Mouse (Mus musculus): ENCODE measurements around the gene Mecom.

Gene Mecom

DNA sequence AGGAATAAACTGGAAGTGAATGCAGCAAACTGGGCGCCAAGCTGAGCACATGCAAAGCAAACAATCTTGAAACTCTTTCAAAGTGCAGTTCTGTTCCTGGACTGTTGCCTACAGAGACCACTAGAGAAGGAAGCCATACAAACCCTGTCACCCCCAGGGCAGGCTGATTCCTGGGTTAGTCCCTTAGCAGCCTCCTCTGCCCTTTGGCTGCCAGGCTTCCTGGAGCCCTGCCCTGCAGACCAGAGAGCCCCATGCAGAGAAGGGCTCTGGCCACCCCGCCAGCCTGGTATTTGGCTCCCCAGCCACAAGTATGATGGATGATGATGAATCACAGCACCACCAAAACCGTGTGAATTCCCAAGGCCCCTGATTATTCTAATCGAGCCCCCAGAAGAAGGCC is 286.9 kb downstream of the Mecom start:
- Histone ChIP-seq H3K36me3 (ENCODE audit: control insufficient read depth, insufficient read depth, low read length, poor library complexity, severe bottlenecking) (no peaks in the 10 kb centered on the region), H3K27me3 (ENCODE audit: control insufficient read depth, insufficient read depth, low read length, poor library complexity, severe bottlenecking) (no peaks in the 10 kb centered on the region)
- no peak for DNase-seq (ENCODE audit: low read depth, low spot score)

DNA sequence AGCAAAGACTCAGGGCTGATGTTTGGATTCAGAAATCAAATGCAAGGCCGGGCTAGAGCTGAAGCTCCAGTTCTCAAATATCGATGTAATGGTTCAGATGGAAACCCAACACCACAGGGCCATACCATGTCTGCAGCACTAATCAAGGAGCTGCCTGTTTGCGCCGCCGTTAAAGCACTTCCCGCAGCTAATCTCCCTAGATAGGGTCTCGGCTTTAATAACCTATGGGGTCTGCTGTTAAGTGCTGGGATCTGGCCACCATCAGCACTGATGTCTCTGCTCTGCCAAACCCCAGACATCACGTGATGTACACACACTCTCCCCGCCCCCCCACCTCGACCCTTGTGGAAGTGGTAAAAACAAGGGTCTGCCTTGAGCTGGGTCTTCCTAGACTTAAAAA is 289.4 kb downstream of the Mecom start:
- Histone ChIP-seq H3K36me3 (ENCODE audit: control insufficient read depth, insufficient read depth, low read length, poor library complexity, severe bottlenecking) (no peaks in the 10 kb centered on the region), H3K27me3 (ENCODE audit: control insufficient read depth, insufficient read depth, low read length, poor library complexity, severe bottlenecking) (no peaks in the 10 kb centered on the region)
- DNase-seq (ENCODE audit: low read depth, low spot score), result no peak

DNA sequence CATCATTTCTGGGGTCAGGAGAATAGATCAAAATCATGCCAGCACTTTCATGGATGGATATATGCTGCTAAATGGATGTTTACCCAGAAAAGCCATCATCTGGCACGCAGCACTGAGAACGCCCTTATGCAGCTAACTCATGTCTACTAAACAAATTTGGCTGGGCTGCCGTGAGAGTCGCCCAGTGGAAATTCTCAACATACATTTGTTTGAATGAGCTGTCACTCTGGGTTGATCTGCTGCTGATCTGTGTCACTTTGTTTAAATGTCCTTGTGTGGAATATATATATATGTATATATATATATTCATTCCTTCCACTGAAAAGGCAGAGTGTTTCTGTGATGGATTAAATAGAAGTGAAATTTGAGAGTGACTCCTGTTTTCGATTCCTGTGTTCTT is 290.0 kb downstream of the Mecom start:
- Histone ChIP-seq H3K36me3 (ENCODE audit: control insufficient read depth, insufficient read depth, low read length, poor library complexity, severe bottlenecking) (no peaks in the 10 kb centered on the region), H3K27me3 (ENCODE audit: control insufficient read depth, insufficient read depth, low read length, poor library complexity, severe bottlenecking) (no peaks in the 10 kb centered on the region)
- no peak for DNase-seq (ENCODE audit: low read depth, low spot score)

DNA sequence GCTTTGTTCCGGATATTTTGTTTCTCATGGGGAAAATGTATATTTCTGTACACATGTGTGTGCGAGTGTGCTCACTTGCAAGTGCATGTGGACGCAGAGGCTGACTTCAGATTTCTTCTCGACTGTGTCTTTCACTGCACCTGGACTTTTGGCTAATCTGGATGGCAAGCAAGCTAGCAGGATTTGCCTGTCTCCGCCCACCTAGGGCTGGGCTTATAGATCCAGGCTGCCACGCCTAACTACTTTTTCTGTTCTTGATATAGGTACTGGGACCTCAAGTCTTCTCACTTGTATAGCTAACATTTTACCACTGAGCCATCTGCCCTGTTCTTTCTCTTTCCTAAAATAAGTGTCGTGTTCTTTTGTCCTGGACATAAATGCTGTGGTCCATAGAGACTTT is 290.9 kb downstream of the Mecom start:
- no peak for DNase-seq (ENCODE audit: low read depth, low spot score)
- Histone ChIP-seq H3K27me3 (ENCODE audit: control insufficient read depth, insufficient read depth, low read length, poor library complexity, severe bottlenecking) (no peaks in the 10 kb centered on the region), H3K36me3 (ENCODE audit: control insufficient read depth, insufficient read depth, low read length, poor library complexity, severe bottlenecking) (no peaks in the 10 kb centered on the region)

DNA sequence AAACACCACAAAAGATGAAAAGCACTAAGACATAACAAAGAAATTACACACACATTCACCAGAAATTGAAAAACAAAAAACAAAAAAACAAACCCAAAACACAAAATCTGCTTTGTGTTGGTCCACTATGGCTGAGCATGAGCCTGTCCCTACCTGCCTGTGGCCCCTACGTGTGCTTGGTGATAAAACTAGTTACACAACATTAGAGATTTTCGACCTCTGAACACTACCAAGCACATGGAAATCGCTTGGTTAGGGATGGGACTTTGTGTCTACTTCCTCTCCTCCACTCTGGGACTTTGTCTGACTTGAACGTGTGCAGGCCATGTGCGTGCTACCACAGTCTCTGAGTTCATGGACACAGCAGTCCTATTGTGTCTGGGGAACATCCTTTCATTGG is 292.0 kb downstream of the Mecom start:
- H3K27me3 ChIP-seq (ENCODE audit: control insufficient read depth, insufficient read depth, low read length, poor library complexity, severe bottlenecking), result no peaks in the 10 kb centered on the region
- no peak for DNase-seq (ENCODE audit: low read depth, low spot score)
- H3K36me3 ChIP-seq (ENCODE audit: control insufficient read depth, insufficient read depth, low read length, poor library complexity, severe bottlenecking), result no peaks in the 10 kb centered on the region

DNA sequence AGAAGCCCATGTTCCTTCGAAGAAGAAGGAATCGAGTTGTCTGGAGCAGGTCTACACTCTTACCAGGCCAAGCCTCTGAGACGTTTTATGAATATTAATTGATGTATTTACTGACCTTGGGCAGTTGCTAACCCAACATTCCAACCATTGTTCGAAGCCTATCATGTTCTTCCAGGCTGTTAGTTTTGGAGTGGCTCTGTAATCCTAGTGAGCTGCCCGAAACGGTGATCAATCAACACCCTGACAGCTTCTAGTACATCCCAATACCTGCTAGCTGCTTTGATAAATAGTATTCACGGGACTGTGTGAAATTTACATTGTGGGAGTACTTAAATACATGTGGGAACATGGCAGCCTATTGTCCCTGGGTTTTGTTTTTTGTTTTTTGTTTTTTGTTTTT is 293.4 kb downstream of the Mecom start:
- Histone ChIP-seq H3K27me3 (ENCODE audit: control insufficient read depth, insufficient read depth, low read length, poor library complexity, severe bottlenecking) (no peaks in the 10 kb centered on the region), H3K36me3 (ENCODE audit: control insufficient read depth, insufficient read depth, low read length, poor library complexity, severe bottlenecking) (no peaks in the 10 kb centered on the region)
- no peak for DNase-seq (ENCODE audit: low read depth, low spot score)

DNA sequence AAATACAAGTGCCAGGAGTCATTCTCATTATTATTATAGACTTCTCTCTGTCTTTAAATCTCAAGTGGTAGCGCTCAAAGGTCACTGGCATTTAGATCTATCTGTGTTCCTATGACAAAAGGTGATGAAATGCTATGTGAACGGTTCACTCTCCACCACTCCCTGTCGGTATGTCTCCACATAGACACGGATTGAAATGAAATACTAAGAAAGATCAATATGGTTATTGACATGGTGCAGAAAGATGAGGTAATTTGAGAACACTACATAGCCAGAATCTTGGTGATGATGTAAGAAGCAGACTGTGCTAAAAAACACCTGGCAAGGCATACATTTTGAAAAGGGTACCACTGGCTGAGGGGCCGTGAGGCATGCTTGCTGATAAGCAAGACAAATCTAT is 294.1 kb downstream of the Mecom start:
- H3K27me3 ChIP-seq (ENCODE audit: control insufficient read depth, insufficient read depth, low read length, poor library complexity, severe bottlenecking), result no peaks in the 10 kb centered on the region

DNA sequence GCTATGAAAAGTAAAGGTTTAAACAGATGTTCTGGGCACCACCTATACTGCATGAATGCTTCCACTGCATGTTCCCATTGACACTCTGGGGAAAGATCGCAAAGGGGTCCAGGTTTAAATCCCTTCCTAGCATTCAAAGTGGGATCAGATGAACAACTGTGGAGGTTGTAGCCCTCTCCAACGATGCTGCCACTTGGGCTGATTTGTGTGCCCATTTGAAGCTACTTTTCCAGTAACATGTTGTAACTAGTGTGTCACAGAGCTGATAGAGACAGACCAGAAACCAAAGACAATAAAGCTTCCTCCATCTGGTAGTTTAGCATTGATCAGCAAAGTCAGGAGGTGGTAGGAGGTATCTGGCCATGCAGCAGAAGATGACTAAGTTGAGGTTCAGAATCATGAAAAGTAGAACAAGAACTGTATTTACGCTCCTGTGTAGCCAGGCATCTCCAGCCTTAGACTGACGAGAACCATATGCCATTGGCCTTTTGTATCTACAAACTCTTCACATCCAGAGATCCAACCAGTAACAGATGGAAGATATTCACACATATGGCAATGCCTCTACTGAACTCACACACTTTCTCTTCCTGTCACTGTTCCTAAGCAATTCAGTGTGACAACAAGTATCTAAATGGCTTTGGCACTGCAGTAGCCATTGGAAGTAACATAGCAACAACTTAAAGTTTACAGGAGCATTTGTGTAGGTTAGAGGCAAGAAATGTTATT is 299.0 kb downstream of the Mecom start:
- Histone ChIP-seq H3K27me3 (ENCODE audit: control insufficient read depth, insufficient read depth, low read length, poor library complexity, severe bottlenecking) (no peaks in the 10 kb centered on the region), H3K36me3 (ENCODE audit: control insufficient read depth, insufficient read depth, low read length, poor library complexity, severe bottlenecking) (no peaks in the 10 kb centered on the region)
- DNase-seq (ENCODE audit: low read depth, low spot score), result no peak

More for the DNA sequence above, 294.1 kb downstream of the Mecom start:
- DNase-seq (ENCODE audit: low read depth, low spot score), result no peak
- H3K36me3 ChIP-seq (ENCODE audit: control insufficient read depth, insufficient read depth, low read length, poor library complexity, severe bottlenecking), result no peaks in the 10 kb centered on the region

DNA sequence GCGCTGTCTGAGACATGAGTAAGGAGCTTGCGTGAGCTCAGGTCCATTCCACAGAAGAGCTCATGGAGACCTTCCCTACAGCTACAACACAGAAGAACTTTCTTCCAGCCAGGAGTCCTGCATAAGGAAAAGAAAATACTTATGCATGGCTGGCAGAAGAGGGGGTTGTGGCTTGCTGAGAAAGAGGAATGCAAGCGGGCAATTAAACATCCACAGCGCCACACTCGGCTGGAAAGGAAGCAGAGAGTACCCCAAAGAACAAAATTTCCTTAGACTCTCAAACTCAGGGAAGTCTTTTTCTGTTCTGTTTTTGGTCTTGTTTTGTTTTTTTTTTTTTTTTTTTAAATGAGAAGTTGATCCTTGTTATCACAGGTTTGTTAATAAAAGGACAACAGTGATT is 300.6 kb downstream of the Mecom start:
- H3K36me3 ChIP-seq (ENCODE audit: control insufficient read depth, insufficient read depth, low read length, poor library complexity, severe bottlenecking), result no peaks in the 10 kb centered on the region
- DNase-seq (ENCODE audit: low read depth, low spot score), result no peak
- H3K27me3 ChIP-seq (ENCODE audit: control insufficient read depth, insufficient read depth, low read length, poor library complexity, severe bottlenecking), result no peaks in the 10 kb centered on the region

DNA sequence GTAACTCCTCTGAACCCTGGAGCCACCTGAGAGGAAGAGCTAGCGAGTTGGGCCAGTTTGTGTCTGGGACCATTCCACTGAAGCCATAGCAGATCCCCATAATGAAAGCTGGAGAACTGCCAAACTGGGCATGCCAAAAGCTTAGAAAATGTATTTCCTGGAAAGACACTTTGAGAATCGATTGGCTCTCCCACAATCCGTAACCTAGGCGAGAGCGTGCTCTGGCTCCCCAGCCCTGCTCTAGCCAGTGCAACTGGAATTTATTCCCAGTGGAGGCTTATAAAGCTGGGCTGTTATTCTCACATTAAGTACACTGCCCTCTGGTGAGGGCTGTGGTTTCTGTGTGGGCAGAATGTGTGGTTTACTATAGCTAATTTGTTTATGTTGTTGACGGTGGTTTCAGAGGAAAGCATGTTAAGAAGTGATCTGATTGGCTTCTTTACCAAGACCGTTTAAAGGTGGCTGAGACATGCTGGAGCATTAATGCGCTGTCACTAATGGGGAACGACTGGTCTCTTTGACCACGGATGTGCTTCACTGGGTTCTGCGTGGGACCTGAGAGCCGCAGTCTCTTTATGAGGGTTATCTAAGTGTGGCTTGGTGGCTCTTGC is 301.3 kb downstream of the Mecom start:
- H3K36me3 ChIP-seq (ENCODE audit: control insufficient read depth, insufficient read depth, low read length, poor library complexity, severe bottlenecking), result no peaks in the 10 kb centered on the region
- DNase-seq (ENCODE audit: low read depth, low spot score), result no peak
- no peaks in the 10 kb centered on the region for H3K27me3 ChIP-seq (ENCODE audit: control insufficient read depth, insufficient read depth, low read length, poor library complexity, severe bottlenecking)

DNA sequence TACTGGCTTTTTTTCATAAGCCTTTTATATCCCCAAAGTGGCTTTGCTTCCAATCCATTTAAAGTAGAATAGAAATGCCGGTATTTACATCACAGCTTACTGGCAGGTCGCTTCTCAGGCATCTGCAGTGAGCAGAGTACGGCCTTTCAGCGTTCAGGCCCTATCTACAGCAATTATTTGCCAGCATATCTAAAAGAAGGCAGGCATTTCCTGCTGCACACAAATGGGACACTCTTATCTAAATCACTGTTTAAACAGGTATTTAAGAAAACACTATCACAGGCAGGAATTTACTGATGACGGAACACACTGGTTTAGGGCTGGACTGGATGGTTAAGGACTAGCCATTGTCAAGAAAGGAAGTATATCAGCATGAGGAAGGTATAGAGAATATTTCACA is 301.9 kb downstream of the Mecom start:
- no peaks in the 10 kb centered on the region for H3K36me3 ChIP-seq (ENCODE audit: control insufficient read depth, insufficient read depth, low read length, poor library complexity, severe bottlenecking)
- DNase-seq (ENCODE audit: low read depth, low spot score), result no peak
- no peaks in the 10 kb centered on the region for H3K27me3 ChIP-seq (ENCODE audit: control insufficient read depth, insufficient read depth, low read length, poor library complexity, severe bottlenecking)

DNA sequence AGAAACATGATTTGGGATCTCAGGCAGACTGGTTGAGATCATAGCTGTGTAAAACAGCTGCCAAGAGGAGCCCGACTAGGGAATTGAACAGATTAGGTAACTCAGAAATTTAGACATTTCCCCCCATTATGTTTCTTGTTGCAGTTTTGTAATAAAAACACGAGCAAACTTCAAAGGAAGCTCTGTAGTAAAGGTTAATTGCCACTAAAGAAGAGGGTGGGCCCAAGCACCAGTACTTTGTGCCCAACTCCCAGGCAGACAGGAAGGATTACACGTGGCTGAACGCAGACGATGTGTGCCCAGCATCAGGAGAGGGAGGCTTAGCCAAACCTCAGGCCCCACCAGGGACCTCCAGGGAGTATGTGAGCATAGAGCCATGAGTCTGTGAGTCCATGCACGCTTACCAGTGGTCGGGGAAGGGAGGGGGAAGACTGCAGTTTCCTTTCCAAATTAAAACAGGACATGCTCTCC is 303.4 kb downstream of the Mecom start:
- H3K36me3 ChIP-seq (ENCODE audit: control insufficient read depth, insufficient read depth, low read length, poor library complexity, severe bottlenecking), result no peaks in the 10 kb centered on the region
- DNase-seq (ENCODE audit: low read depth, low spot score), result no peak
- H3K27me3 ChIP-seq (ENCODE audit: control insufficient read depth, insufficient read depth, low read length, poor library complexity, severe bottlenecking), result no peaks in the 10 kb centered on the region

DNA sequence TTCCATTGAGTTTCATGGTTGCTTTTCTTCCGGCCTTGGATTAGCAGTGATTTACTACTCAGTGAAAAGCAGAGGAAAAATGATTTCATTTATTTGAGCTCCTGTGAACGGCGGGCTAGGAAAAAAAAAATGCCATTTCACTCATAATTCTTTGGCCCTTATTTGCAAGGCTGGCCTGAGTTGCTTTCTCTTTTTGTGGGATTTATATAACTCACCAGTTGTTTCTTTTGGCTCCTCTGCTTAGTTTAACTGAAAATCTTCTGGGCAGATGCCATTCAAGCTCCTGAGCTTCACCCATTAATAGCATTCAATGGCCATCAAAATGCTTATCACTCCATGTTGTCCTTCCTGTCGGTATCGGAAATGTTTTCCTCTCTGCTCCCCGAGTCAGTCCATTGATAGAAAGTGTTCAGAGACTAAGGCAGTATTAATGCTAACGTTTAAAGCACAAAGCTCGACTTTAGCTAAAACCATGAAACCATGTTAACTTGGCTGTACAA is 304.0 kb downstream of the Mecom start:
- H3K27me3 ChIP-seq (ENCODE audit: control insufficient read depth, insufficient read depth, low read length, poor library complexity, severe bottlenecking), result no peaks in the 10 kb centered on the region
- no peaks in the 10 kb centered on the region for H3K36me3 ChIP-seq (ENCODE audit: control insufficient read depth, insufficient read depth, low read length, poor library complexity, severe bottlenecking)
- no peak for DNase-seq (ENCODE audit: low read depth, low spot score)

DNA sequence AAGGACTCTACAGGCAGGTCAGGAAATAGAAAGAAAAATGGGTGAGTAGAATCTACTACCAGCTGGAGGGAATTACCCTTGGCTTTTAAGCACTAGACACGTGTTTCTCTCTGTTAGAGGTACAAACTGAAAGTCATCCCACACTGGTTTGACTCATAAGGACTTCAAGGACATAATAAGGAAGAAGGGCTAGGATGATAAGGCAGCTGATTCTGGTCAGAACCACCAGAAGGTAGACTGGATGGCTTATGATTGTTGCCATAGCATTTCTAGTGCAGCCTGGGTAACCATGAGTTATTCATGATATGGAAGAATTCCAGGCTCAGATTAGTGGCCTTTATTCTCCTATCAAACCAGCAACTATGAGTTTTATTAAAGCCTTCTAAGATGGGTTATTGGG is 308.4 kb downstream of the Mecom start:
- Histone ChIP-seq H3K27me3 (ENCODE audit: control insufficient read depth, insufficient read depth, low read length, poor library complexity, severe bottlenecking) (no peaks in the 10 kb centered on the region), H3K36me3 (ENCODE audit: control insufficient read depth, insufficient read depth, low read length, poor library complexity, severe bottlenecking) (no peaks in the 10 kb centered on the region)
- DNase-seq (ENCODE audit: low read depth, low spot score), result no peak

DNA sequence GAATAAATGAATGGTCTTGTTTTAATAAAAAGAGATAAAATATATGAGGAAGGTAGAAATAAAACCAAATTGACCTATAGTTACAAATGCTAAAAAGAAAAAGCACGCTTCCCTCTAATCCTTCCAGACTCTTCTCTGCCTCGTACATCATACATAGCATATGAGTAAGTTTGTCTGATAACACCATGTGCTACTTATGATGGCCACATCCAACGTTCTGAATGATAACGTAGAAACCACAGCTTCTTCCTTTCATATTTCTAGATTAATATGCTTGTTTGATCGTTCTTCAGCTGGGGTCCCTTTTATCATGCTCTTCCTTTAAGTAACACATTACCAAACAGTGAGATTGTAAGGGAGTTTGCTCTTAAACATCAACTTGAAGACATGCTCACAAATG is 310.3 kb downstream of the Mecom start:
- Histone ChIP-seq H3K27me3 (ENCODE audit: control insufficient read depth, insufficient read depth, low read length, poor library complexity, severe bottlenecking) (no peaks in the 10 kb centered on the region), H3K36me3 (ENCODE audit: control insufficient read depth, insufficient read depth, low read length, poor library complexity, severe bottlenecking) (no peaks in the 10 kb centered on the region)
- DNase-seq (ENCODE audit: low read depth, low spot score), result no peak
